Mouse (Mus musculus) megakaryocyte, embryonic 14.5 days (primary cell): Measurements from ENCODE around the gene Atp13a2.

ENCODE experiments used
- FLI1 ChIP-seq: IDR thresholded peaks from 2 replicates; pipeline ENCODE4 v1.6.1; 2012; ENCODE audit warnings: low read length, inconsistent platforms, mixed read lengths
- GATA1 ChIP-seq: IDR thresholded peaks from 3 replicates; pipeline ENCODE4 v1.6.1; 2012; ENCODE audit warnings: mixed read lengths, low read length, inconsistent platforms, borderline replicate concordance

DNA sequence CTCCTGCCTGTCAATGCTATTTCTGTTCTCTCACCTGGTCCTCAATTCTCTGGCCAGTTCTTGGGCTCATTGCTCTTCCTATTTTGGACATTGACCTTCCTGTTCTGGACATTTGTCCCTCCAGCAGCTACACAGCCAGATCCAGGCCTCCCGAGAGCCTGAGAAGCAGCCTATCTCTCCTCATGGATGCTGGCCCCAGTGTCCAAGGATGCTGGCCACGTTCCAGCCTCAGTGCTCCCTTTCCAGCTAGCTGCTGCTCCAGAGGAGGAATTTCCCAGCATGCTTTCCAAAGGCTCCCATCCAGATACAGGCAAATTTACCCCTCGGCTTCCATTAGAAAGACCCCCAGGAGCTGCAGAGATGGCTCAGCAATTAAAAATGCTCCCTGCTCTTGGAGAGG, 36.1 kb upstream of the Atp13a2 start:
- TF ChIP-seq FLI1 (no peak), GATA1 (no peak)
